Mouse (Mus musculus): Measurements from ENCODE around the gene Sez6l2.

GRCm38 (mm10) chr7:126951741-126952140 is 1.4 kb downstream of the Sez6l2 start:
- TF ChIP-seq GATA1 (IDR thresholded peaks at IDR 0.05; ENCODE audit: borderline replicate concordance, low read length) = no peak
- no peak for TF ChIP-seq FLI1 (IDR thresholded peaks at IDR 0.05; ENCODE audit: low read length)

Measured in megakaryocyte, embryonic 14.5 days (primary cell).